Mouse (Mus musculus) spleen, adult 2 months (tissue): ENCODE measurements around the gene Agr2.

ENCODE experiments used
- CTCF ChIP-seq: fragments of 200-500 bp; IDR thresholded peaks from 2 replicates; pipeline ENCODE4 v1.5.1; 2011; ENCODE audit warnings: mild to moderate bottlenecking, inconsistent platforms; ENCODE audit not compliant: insufficient read depth, insufficient read length, insufficient replicate concordance; ENCODE audit errors: extremely low read depth
- POLR2A ChIP-seq: fragments of 200-500 bp; IDR thresholded peaks from 2 replicates; pipeline ENCODE4 v1.6.1; 2011; ENCODE audit warnings: low read depth, low read length, inconsistent platforms

DNA sequence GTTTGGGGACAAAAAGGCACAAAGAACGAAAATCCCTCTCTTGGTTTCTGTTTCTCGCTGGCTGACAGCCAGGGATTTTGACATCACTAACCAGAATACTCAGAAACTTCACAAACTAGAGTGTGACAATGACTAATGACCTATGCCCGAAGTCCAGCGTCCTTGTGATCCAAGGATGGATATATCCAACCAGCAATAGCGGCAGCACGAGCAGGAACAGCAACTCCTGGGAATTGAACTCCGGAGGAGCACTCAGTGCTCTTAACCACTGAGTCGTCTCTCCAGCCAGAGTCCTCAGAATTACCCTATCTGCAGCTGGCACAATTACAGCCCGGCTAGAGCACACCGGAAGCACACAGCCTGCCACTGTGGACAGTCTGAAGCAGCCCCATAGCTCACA, 44.1 kb downstream of the Agr2 start:
- peak; percentile 5; the same call in 1 of the 2 replicates for TF ChIP-seq CTCF
- TF ChIP-seq POLR2A, result no peak
